Mouse (Mus musculus) spleen, adult 12 weeks (tissue): ENCODE data around the gene Zcwpw1.

ENCODE experiments used
- DNase-seq: peaks from one replicate; pipeline ENCODE4 v3.0.0; 2022; ENCODE audit warnings: low spot score

The Zcwpw1 gene

DNA sequence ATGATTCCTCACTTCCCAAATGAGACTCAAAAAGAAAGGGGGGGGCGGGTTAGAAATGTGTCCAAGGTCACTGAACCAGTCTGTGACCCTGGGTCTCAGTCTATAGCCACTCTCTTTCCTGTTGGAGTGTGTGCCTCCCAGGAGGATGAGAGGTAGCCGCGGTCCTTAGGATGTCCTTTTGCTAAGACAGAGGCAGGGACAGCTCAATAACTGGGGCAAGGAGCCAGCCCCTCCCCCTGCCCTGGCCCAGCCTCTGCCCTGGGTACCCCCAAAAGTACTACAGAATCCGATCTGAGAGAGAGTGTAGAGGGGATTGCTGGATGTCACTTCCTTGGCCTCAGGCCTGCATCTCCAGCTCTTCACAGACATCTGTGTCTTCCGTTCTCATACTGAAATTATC is 32.2 kb upstream of the Zcwpw1 start:
- DNase-seq: no peak

DNA sequence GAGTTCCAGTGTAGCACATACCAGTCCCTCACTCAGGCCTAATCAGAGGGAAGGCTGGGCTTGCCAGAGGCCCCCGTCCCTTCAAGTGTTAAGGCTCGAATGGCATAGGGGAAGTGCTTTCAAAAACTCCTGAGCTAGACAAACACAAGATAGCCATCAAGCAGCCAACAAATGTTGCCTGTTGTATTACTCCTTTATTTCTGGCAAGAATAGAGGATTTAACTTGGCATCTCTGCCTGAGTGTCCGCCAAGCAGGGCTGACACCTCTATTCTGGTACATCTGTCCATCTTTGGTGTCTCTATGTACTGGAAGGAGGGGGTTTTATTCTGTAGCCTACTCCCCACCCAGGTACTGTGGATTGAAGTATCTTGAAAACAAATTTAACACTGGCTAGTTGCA is 31.5 kb upstream of the Zcwpw1 start:
- DNase-seq: no peak

DNA sequence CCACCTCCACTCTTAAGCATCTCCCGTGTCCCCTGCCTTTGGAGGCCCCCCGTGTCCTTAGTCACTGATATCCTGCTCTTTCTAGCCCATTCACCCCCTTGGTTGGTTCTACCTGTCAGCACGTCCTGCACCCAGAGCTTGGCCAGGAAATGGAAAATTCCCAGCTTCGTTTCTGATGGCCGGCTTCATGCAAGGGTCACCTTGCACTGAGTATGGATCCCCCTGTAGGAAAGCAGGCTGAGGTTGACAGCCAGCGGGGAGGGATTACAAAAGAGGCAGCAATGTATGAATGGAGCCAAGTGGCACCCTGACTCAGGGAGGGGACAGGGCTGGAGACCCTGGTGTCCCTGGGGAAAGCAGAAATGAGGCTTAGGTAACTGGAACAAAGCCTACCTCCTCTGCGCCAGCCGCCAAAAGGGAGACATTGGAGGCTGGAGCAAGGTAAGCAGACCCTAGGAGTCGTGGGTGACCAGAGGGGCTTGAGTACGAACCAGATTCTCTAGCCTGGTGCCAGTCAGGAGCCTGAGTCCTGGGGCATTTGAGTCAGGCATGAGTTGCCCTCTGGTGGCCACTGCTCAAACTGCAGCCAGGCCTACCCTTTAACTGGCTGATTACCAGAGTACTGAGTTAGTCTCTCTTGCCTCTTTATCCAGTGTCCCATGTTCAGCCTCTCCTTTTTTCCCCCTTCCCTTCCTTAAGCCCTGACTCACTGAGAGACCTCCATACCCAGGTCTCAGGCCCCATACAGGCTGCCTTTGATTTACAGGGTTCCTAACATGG is 30.5 kb upstream of the Zcwpw1 start:
- DNase-seq: peak; percentile 79

DNA sequence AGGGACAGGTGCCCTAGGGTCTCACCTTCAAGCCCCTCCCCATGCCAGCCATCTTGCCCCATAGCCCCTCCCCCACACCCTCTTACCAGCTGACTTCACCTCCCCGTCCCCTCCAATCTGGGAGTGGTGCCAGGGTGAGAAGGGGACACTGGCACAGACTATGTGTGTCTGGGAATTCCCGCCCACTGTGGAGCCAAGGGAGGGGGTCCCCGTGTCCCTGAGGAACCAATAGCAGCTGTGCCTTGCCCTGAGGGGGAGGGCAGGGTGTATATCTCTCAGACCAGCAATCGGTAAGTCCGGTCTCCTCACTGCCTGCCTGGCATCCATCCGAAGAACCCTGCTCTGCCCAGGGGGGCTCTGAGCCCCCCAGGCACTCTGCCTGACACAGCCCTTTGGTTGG is 29.7 kb upstream of the Zcwpw1 start:
- no peak for DNase-seq

DNA sequence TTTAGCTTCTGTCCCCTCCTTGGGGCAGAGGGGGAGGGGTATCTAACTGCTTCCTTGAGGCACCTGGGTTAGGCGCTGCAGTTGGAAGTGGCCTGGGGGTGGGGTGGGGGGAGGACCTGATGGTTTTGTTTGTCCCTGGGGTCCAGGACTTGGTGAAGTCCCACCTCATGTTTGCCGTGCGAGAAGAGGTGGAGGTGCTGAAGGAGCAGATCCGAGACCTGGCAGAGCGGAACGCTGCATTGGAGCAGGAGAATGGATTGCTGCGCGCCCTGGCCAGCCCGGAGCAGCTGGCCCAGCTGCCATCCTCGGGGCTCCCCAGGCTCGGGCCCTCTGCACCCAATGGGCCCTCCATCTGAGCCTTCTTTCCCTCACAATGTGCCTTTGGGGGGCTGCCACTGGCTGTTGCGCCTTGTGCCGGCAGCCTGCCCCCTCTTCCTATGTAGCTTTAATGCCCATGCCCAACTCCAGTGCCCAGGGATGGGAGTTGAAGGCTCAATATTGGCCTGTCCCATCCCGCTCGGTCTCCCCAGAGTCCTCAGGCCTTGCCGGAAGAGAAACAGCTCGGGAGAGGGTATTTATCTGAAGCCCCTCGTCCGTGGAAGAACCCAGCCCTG is 28.6 kb upstream of the Zcwpw1 start:
- DNase-seq: no peak

DNA sequence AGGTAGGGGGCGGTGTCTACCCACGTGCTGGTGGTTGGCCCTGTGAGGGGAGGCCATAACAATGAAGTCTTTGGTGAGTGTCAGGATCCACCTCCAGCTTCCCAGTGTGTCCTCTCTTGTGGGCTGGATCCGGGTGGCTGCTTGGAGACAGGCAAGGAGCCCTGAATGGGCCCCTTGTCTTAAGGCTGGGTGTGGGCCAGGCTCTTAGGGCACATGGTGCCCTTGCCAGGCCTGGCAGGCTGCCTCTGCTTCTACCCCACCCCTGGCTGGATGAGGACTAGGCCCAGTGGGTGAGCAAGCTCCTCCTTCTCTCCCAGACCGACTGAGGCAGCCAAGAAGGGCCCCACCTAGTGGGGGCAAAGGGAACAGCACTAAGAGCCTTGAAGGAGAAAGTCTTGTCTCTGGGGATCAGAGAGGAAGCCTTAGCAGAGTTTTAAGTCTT is 27.6 kb upstream of the Zcwpw1 start:
- peak; percentile 80 for DNase-seq

DNA sequence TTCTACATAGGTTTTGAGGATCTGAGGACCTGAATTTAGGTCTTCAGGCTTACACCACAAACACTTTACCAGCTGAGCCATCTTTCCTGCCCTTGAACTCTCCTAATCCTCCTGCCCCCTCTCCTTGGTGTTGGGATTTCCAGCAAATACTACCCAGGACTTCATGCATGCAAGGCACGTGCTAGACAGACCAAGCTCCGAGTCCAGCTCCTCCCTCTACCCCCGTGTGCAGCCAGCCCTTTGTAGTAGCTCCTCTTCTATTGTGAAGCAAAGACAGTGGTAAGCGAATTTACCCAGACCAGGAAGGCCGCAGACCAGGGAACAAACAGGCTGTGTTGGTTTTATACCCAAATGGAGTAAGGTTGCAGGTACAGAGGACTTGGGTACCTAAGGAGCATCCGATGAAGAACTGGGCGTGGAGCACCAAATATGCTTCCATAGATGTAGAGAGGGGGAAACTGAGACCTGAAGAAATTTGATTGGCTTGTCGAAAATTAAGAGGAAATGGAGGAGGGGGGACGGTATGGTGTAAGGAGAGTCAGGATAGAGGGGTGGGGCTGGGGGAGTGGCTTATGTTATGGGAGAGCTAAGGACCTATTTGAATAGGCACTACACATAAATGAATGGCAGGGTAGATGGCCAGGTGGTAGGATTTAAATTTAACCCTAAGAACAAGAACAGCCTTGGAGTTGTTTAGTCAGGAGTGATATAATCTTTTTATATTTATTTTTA is 22.8 kb upstream of the Zcwpw1 start:
- DNase-seq: no peak

DNA sequence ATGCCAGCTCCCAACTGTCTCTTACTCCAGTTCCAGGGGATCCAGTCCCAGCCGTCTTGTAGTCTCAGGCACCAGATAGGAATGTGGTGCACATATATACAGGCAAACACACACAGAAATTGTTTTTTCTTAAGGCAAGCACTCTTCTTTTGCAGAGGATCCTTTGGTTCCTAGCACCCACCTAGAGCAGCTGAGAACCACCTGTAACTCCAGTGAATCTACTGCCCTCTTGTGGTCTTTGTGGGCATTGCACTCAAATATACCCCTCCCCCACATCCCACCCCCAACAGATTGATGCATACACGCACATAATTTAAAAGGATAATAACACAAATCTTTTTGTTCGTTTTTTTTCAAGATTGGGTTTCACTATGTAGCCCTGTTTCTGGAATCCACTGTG is 21.3 kb upstream of the Zcwpw1 start:
- DNase-seq: no peak

DNA sequence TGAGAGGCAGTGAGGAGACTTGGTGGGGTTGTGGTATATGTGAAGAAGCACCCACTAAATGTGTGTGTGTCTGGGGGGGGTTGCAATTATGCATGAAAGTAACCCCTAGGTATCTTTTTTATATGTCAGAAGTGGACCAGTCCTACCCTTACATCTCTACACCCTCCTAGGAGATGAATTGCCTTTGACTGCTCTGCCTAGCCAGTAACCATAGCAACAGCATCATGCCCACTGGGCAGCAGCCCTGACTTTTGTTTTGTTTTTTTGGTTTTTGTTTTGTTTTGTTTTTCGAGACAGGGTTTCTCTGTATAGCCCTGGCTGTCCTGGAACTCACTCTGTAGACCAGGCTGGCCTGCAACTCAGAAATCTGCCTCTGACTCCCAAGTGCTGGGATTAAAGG is 19.1 kb upstream of the Zcwpw1 start:
- no peak for DNase-seq

DNA sequence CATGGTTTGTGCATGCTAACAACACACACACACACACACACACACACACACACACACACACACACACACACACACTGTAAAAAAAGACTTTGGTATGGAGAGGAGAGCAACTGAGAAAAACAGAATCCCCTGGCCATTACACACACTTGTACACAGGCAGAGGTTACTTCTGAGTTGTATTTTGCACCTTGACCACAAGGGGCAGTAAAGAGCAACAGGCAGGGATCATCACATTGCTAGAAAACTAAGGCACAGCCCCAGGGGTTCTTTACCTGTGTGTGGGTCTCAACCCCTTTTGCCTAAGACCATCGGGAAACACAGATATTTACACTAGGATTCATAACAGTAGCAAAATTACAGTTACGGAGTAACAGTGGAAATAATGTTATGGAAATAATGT is 16.9 kb upstream of the Zcwpw1 start:
- DNase-seq: peak; percentile 44

DNA sequence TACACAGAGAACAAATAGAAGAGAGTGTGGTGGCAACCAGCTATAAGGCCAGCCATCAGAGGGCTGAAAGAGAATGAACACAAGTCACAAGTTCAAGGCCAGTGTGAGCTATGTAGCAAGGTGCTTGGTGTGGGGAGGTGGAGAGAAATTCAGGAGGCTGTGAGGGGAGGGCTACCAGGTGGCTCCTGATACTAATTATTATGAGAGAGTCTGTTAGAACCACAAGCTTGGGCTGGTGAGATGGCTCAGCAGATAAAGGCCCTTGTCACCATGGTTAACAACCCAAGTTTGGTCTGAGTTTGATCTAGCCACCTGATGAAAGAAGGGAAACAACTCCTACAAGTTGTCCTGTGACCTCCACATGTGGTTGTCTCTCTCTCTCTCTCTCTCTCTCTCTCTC is 14.8 kb upstream of the Zcwpw1 start:
- no peak for DNase-seq

DNA sequence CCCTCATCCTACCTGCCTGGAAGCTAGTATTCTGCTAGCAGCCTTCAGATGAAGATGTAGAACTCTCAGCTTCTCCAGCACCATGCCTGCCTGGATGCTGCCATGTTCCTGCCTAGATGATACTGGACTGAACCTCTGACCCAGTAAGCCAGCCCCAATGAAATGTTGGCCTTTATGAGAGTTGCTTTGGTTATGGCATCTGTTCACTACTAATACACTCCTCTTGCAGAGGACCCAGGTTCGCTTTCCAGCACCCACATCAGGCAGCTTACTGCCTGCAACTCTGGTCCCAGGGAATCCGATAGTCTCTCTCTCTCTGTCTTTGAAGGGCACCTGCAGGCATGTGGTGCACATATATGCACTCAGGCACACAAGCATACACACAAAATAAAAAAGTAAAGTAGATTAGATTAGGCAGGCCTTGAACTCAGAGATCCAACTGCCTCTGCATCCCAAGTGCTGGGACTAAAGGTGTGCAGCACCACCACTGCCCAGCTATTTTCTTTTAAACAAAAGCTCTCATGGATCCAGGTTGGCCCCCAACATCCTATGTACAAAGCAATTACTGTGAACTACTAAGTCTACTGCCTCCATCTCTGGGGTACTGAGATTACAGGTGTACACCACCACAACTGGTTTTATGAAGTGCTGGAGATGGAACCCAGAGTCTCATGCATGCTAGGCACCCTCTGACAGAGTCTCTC is 11.9 kb upstream of the Zcwpw1 start:
- DNase-seq: no peak

DNA sequence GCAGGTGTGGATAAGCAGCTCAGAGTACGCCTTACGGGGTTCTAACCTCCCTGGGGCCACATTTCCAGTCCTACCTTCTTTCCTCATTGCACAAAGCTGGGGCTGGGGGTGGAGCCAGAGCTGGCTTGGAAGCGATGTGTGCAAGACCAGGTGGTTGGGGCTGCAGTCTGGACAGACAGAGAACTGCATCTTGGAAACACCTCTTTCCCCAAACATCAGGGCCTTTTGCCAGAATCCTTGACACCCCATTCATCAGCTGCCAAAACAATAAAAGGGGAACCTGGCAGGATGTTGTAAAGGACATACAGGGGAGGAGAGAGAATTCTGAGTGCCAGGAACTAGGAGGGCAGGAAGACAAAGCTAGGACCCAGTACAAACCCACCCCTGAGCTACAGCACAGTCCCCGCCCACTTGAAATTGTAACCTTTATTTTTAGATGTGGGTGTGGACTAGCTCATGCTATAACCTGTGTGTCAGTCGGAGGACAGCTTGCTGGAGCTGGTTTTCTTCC is 11.1 kb upstream of the Zcwpw1 start:
- no peak for DNase-seq

DNA sequence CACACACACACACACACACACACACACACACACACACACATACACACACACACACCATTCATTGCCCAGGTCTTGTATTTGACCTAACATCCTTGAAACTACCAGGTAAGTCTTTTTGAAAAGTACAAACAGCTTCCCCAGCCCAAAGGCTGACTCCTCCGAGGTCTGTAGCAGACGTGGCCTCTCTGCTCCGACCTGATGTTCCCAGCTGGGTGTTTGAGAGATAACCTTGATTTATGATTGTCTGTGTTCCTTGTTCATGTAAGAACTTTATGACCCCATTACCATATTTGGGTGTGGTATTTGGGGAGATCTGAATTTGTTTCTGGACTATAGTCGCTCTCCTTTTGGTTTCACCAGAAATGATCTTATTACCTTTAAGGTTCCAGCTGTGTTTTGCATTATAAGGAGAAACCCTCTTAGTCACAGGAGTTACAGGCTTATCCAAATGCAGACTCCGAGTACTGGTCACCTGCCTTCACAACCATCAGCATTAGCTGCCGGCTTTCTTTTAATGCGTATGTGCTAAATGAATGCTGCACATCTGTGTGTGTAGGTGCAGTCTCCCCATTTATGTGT is 10.2 kb upstream of the Zcwpw1 start:
- DNase-seq: no peak

DNA sequence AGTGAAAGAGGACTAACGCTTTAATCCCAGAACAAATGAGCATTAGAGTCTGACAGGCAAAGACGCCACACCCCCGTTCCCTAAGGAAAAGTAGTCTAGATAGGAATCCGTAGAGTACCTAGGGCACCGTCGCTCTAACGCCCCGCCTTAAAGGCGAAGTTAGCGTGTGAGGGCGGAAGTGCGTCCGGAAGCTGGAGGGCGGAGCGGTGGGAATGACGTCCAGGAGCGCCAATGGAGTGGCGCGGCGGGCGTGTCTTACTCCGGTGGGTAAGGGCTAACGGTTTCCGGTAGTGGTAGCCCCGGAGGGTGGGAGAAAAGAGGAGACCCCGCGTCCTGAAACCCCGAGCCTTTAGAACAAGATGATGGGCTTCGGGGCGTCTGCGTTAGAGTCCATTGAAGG is 9.0 kb upstream of the Zcwpw1 start, which contains the start of gene Ppp1r35:
Gene Ppp1r35 (plus strand): TSS at position 215 of the 400 bp plus-strand sequence.
- peak; percentile 87 for DNase-seq

DNA sequence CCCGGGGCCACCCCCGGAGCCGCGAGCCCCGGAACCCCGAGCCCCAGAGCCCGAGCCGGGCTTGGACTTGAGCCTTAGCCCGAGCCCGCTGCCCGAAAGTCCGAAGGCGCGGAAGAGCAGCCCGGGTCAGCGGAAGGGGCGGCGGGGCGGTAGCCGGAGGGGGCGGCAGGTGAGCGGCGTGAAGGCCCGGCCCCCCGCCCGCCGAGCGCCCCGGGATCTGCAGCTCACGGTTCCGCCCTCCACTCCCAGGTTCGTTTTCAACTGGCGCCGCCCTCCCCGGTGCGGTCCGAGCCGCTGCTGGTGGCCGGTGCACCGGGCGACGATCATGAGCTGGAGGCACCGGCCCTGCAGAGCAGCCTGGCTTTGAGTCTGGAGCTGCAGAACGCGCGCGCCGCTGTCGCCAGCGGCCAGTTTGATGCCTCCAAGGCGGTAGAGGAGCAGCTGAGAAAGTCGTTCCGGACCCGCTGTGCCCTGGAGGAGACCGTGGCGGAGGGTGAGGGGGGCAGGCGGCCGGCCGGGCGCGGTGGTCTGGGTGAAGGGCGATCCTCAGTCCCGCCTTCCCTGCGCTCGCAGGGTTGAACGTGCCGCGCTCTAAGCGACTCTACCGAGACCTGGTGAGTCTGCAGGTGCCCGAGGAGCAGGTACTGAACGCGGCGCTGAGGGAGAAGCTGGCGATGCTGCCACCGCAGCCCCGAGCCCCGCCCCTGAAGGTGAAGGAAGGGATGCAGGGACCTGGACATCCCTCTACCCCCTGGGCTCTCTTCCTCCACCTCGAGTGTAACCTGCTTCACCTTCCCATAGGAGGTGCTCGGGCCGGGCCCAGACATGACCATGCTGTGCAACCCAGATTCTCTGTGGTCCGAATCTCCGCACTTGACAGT is 8.3 kb upstream of the Zcwpw1 start:
- no peak for DNase-seq

DNA sequence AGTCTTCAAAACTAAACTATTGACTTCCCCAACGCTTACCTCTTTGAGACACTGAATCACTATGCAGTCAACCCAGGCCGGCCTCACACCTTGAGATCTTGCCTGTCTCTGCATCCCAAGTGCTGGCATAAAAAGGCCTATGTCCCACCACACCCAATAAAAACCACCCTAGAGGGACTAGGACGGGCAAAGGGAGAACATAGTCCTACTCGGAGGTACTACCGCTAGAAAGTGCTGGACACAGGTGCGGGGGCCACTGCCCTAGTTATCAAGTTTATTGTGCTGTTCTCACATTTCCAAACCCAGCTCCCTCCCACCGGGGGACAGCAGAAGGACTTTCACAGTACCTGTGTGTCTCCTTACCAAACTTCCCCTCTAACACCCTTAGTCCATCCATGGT is 5.9 kb upstream of the Zcwpw1 start:
- DNase-seq: no peak

DNA sequence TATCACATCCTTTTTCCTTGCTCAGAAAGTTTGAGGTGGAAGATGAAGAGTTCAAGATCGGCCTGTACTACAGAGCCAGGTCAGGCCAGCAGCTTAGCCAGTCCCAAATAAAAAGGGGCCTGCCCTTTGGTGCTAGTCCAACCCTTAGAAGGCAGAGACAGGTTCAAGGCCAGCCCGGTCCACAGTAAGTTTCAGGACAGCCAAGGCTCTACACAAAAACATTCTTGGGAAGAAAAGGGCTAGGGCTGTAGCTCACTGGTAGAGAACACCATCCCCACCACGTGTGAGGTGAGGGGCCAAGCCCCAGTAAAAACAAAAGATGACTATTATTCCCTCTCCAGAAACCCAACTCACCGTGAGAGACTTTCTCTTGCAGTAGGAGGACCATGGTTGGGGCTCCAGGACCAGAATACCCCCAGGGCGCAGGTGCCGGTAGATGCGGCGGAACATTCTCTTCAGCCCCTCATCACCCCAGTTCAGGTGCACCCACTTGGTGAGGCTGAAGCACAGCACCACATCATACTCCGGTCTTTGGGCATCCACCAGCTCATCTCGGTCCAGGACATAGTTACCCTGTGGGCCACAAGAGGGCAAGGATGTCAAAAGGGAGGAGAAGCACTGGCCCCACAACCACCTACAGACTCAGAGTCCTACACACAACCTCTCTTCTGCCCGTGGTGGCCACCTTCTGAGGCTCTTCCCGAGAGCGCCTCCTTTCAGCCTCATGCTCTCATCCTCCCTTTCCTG is 4.6 kb upstream of the Zcwpw1 start:
- no peak for DNase-seq

DNA sequence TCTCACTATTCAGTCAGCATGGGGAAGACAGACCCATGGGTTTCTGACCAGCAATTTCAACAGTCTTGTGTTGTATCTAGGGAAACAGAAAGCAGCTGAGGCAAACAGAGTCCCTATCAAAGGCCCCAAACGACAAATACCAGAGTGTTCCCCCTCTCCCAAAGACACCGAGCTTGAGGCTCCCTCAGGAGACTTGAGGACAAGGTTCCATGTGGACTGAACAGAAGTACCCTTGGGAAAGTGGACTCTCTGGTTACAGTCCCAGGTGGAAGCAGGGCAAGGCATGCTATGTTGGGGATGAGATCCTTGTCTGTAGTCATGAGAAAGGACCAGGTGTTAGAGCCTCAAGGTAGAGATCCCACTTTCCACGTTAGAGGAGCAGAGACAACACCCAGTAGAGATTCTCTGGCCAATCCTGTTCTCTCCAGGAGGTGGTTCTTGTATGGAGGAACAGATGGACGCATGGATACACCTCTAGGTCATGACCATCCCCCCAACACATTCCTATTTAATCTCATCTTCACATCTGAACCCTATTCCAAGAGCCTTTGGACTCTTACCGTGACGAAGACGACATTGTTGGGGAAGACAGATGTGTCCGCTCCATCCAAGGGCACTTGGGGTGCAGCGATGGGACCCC is 3.6 kb upstream of the Zcwpw1 start:
- no peak for DNase-seq

DNA sequence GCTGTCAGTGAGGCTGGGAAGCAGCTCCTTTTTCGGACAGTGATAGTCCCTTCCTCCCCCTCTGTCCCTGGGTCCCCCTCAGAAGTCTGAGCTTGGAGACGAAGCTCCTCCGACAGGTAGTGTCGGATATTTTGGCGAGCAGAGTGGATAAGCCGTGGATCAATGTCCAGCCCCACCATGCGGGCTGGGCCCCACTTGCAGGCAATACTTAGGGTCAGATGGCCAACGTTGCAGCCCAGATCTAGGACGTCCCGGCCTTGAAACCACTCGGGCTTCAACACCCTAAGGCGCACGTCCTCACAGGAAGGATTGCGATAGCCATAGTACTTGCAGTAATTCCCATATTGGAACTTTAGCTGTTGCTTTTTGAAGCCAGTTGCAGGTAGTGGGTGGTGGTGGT is 3.1 kb upstream of the Zcwpw1 start:
- DNase-seq: no peak
